Comparison of ENCODE assay signal across 18 mouse cellular contexts in genomic region chr2:45439146-45439545, GRCm38 (mm10).
"Had no signal": no experiment of that assay in that cellular context is flagged by ENCODE, and none has a peak within 500 bp of the region (broad histone marks: within the 10 kb centered on the region; RNA-seq: fewer than 3 reads in every experiment).

No protein-coding gene starts in this region.

- ATAC-seq: intestine, embryonic 15.5 days had no signal

- H3K4me2 ChIP-seq: intestine, embryonic 15.5 days; kidney, embryonic 15.5 days; liver, embryonic 11.5 days; liver, embryonic 15.5 days; midbrain, embryonic 11.5 days had no signal

- DNase-seq: kidney, adult 11 months; kidney, adult 8-10 months; kidney, postnatal 10 days; kidney, postnatal 36 days; layer of hippocampus, postnatal 36 days; midbrain, embryonic 14.5 days; right cerebral cortex, adult 18-20 months; right cerebral cortex, postnatal 14 days; right cerebral cortex, postnatal 4 days; thymus, adult 2 months; thymus, postnatal 25 days had no signal

- H3K9ac ChIP-seq: intestine, embryonic 15.5 days; kidney, embryonic 15.5 days; liver, embryonic 15.5 days had no signal

- H3K36me3 ChIP-seq: intestine, embryonic 15.5 days; kidney, embryonic 15.5 days; liver, embryonic 15.5 days had no signal

- H3K27ac ChIP-seq: intestine, embryonic 15.5 days; kidney, embryonic 15.5 days; left cerebral cortex, adult 2 months; liver, embryonic 15.5 days; stomach, postnatal 0 days had no signal

- H3K27me3 ChIP-seq: intestine, embryonic 15.5 days; kidney, embryonic 15.5 days; liver, embryonic 15.5 days had no signal

- H3K4me3 ChIP-seq: intestine, embryonic 15.5 days; kidney, embryonic 15.5 days; left cerebral cortex, adult 2 months; liver, embryonic 15.5 days had no signal

- H3K4me1 ChIP-seq: intestine, embryonic 15.5 days; kidney, embryonic 15.5 days had no signal

- H3K9me3 ChIP-seq: intestine, embryonic 15.5 days; kidney, embryonic 15.5 days; liver, embryonic 15.5 days had no signal
